Mouse (Mus musculus) gastrocnemius, adult 18-20 months (tissue): ENCODE measurements around the gene Mrps10. TPM values are rescaled to one million over a fixed set of nuclear protein-coding genes. Genes with fewer than 3 reads are reported as not detected.
"Not testable (repeated sequence)": the region's sequence is repeated elsewhere in the genome, so short reads cannot be mapped to it uniquely, and the experiment has no call there.

Source experiments
- DNase-seq: peaks from one replicate; pipeline ENCODE4 v3.0.0; 2021; ENCODE audit warnings: low spot score
- long read RNA-seq, 2 experiments: library from polyadenylated mRNA; stranded (forward); transcript quantifications; one replicate each; pipeline ENCODE4 v2.0.0; 2021
- total RNA-seq, 2 experiments: library from RNA; stranded (reverse); gene quantifications; 2 replicates each; pipeline ENCODE4 v1.2.3; 2021

Mrps10 gene
- 10 to 100 TPM; 32.9 to 34.1 TPM for total RNA-seq
- long read RNA-seq, experiment 1, transcript Mrps10-204 (7 exons, 1,017 nt) = major isoform, 37 of 78 reads
- long read RNA-seq, experiment 1, transcript Mrps10-203 (7 exons, 1,018 nt) = minor isoform, 32 of 78 reads
- long read RNA-seq, experiment 1, partial matches to known transcripts = 3 of 78 reads
- long read RNA-seq, experiment 1, other reads (novel, unspliced or antisense) = 6 of 78 reads
- long read RNA-seq, experiment 2, transcript Mrps10-204 (7 exons, 1,017 nt) = major isoform, 25 of 47 reads
- long read RNA-seq, experiment 2, transcript Mrps10-203 (7 exons, 1,018 nt) = minor isoform, 16 of 47 reads
- long read RNA-seq, experiment 2, partial matches to known transcripts = 0 of 47 reads
- long read RNA-seq, experiment 2, other reads (novel, unspliced or antisense) = 6 of 47 reads

DNA sequence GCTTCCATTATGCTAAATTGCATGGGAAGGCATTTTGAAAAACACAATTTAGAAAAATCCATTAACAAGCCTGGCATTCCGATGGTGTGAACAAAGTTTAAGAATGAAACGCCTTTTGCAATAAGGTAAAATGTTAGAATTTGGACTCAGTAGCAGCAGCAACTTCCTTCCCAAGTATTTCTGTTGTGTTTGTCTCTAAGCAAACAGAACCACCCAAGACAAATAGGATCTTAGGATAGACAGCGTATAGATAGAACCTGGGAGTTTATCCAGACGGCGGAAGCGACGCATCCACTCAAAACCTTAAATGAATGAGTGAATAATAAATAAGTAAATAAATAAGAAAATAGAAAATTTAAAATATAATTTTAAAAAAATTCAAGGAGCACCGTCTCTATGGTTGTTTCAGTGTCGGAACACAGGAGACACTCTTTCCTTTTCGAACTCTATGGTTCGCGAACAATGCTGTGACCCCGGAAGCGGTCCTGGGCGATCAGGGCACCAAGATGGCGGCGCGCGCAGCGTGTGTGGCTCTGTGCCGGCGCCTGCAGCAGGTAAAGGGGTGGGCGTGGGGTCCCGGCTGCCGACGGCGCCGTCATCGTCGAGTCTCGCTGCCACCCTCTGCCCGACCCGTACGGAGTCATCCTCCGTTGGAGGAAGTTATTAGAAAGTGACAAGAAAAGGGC lies at the start of gene Mrps10:
Gene Mrps10, plus strand, starts transcription at position 487 of the 686 bp plus-strand sequence.
- peak; percentile 90 for DNase-seq

DNA sequence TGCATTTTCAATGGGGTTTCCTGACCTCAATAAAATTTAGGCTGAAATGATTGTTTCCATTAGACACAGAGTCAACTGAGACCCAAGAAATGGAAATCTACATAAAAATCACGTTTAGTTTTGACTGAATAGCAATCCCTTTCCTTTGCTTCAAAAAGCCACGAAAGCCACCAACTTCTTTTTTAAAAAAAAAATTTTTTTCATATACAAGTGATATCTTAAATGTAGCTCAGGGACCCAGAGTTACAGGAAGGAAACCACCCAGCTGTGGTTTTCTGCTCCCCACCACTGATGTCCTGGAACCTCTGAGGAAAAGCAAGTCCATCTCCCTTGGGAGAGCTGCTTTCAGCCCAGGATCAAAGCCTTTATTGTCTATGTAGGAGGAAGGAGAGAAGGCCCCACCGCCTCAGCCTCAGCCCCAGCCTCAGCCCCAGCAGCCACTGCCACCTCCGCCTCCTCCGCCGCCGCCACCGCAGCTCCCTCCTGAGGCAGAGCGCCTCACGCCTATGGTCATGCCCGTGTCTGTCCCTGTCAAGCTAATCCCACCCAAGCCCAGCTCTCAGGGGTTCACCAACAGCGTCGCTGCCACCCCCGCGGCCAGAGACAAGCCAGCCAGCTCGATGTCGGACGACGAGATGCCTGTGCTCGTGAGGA lies 49.6 kb upstream of the Mrps10 start:
- no peak for DNase-seq

DNA sequence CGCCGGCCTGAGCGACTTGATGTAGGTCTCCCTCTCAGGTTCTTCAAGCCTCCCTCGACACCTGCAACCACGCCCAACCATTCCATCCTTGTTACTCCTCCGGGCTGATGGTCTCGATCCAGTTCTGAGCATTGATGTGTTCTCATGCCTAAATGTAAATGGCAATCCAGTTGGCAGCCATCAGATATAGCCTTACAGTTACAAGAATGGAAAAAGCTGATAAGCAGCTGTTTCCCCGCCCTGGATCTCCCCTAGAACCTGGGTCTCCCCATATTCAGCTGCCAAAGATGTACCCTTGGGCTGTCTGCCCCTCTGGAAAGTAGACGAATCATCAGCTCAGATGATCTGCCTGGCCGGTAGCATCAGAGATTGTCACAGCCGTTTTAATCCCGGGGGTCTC lies 48.9 kb upstream of the Mrps10 start:
- DNase-seq = no peak

DNA sequence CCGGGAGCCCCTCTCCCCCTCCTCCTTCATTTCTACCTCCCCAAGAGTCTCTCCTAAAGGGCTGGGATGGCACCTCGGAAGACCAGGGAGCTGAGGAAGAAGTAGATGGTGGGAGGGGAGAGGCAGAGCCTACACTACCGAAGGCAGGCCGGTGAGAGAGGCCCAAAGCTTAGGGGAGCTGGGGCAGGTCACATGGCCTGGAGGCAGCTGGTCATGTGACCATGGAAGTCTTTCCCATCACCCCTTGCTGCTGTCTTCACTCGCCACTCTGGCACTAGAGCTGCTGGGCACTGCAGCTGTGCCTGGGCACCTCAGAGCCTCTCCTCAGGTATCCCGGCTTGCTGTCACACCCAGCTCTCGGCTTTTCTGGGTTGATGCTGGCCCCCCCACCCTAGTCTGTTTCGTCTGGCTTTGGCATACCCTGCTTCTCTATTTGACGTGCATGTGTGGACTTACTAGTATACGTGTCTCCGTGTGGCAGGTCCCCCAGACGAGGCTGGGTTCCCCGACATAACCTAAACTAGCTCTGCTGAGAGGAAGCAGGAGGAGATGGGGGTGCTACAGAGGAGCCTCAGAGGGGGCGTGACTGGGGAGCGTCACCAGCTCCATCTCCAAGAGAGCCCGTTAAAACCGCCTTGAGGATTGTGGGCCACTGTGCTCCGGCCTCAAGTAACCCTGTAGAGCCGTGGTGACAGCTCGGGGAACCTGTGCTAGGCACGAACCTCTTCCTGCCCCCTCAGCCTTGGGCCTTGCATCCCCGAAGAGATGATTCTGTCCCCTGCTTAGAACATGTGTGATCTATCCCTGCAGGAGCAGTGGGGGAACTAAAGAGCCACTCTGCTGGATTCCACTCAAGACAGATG lies 46.3 kb upstream of the Mrps10 start:
- no peak for DNase-seq

DNA sequence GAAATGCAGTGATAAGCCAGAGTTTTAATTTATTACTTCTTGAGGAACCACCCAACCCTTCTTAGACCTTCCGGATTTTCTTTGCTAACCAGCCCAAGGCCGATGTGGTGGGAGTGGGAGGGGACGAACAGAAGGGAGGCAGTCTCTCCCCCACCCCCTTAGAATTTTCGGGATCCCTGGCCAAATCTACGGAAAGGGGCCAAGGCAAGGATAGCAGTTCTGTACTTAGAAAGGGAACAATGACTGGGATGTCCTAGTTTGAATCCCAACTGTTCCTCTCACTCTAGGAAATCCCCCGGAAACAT lies 45.7 kb upstream of the Mrps10 start:
- DNase-seq = no peak

DNA sequence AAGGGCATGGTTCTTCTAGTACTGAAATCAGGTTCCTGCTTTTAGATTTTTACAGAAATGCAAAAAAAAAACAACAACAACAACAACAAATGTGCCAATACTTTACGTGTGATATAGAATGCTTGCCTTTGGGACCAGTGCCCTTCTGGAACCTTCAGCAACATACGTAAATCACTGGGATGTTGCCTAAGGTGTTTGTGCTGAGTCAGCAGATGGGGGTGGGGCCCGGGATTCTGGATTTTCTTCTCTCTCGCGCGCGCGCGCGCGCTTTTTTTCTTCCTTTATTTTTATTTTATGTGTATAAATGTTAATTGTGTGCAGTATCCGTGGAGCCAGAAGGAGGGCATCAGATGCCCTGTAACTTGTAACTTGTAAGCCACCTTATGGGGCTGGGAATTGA lies 41.1 kb upstream of the Mrps10 start:
- no peak for DNase-seq

DNA sequence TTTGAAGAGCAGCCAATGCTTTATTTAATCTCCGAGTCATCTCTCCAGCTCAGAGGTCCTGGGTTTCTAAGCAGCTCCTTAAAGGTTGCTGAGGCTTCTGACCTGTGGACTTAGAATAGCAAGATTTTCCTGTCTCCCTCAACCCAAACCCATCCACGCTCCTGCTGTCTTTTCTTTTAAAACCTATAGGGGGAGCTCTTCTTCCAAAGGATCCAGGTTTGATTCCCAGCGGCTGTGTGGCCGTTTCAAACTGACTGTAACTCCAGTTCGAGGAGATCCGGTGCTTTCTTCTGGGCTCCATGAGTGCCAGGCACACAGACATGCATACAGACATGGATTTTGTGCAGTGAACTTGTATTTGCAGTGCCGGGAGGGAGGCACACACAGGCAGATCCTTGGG lies 40.7 kb upstream of the Mrps10 start:
- DNase-seq = no peak

DNA sequence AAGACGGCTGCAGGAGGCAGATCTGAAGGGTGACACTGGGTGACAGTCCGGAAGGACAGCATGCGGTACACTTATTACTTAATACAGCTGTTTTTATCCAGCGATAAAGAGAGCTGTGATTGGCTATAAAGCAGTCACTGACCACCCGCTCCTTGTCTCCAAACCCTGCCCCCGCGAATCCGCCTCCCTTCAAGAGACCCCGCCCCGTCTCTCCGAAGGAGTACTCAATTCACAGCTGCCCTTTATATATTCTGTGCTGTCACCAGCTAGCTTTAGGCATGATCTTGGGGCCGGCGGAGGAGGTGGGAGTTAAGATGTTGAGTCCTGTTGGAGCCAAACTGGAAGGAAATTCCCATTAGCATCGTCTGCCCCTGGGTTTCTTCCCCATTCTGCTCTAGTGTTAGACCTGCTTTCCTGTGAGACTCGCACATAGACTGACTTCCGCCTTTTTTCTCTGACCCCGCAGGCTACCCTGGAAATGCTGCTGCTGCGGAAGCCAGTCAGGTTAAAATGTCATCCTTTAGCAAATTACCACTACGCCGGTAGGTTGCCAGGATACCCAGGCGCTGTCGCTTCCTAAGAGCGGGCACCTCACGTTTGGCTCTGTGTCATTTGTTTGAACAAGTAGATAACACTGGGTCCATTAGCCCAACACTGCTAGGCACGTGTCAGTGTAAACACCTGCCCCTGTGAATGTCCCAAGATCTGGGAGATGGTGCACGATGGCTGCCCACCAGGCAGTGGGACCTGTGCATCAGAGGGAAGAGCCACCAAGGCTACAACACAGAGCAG lies 39.9 kb upstream of the Mrps10 start:
- DNase-seq = no peak

DNA sequence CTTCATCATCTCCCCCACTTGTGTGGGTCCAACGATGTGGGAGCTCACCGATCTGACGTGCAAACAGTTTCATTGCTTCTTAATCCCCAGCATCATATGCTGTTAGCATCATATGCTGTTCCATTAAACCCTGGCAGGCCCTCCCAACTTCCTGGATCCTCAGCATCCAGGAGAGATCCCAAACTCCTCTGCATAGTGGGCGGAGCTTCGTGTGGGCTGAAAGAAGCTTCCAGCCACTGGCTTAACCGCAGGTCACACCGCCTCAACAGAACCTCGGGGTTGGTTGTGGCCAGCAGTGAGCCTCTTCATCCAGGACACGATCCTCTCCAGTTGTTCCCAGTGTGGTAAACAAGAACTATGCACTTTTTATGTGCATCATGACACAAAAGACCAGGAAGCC lies 38.1 kb upstream of the Mrps10 start:
- DNase-seq = no peak

DNA sequence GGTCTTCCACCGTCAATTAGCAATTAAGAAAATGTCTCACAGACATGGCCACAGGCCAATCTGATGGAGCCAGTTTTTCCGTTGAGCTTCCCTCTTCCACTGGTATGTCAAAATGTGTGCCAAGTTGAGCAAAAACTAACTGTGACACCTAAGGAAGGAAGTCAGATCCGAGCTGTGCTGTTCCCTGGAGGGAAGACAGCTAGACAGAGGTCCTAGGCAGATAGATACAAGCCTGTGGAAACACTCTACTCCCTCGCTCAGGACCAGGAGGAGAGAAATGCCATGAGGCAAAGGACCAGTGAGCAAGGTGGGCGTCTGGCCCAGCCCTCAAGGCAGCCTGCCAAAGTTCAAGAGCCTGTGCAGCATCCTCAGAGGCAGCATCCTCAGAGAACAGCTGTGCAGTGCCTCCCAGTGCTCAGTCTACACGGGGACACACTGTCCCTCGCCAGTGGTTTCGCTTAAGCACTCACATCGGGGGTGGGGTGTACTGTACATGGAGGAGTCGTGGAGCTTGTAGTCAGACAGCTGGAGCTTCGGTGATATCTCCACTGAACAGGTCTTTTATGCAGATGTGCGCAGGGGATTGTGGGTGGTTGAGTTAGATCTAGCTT lies 36.6 kb upstream of the Mrps10 start:
- DNase-seq = peak; percentile 8

DNA sequence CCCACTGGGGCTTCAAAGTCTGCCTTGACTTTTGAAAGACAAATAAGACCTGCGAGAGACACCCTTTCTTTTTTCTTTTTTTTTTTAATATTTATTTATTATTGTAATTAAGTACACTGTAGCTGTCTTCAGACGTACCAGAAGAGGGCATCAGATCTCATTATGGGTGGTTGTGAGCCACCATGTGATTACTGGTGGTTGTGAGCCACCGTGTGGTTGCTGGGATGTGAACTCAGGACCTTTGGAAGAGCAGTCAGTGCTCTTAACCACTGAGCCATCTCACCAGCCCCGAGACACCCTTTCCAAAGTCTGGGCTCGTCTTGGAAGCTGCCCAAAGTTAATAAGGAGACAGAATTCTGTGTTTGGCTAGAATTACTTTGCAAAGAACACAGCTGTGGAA lies 36.0 kb upstream of the Mrps10 start:
- DNase-seq = not testable (repeated sequence)

DNA sequence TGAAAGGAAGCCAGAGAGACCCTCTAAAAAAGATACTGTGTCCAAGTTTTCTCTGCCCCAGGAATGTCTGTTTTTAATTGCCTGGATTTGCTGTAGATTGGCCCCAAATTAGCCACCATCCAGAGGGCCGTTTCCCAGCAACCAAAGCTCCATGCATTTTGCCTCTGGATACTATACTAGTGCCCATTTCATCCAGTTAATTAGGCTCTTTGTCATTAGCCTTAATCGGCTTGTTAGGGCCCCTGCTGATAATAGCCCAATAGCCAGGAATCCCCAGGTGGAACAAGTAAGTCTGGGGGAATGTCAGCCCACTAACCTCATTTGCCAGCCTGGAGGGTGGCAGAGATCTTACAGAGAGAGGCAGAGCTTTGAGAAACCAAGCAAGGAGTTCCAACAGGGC lies 35.3 kb upstream of the Mrps10 start:
- DNase-seq = no peak

DNA sequence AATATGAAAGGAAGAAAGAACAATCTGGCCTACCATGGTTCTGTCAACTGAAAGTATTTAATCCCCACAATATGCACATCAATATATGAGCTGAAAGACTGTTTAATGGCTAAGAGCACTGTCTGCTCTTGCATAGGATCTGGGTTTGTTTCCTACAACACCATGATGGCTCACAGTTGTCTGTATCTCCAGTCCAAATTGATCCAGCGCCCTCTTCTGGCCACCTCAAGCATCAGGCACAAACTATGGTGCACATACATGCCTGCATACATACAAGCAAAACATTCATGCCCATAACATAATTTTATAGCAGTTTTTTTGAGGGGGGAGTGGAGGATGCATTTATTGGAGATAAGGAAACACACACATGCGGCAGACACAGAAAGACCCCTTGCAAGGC lies 25.6 kb upstream of the Mrps10 start:
- no peak for DNase-seq

DNA sequence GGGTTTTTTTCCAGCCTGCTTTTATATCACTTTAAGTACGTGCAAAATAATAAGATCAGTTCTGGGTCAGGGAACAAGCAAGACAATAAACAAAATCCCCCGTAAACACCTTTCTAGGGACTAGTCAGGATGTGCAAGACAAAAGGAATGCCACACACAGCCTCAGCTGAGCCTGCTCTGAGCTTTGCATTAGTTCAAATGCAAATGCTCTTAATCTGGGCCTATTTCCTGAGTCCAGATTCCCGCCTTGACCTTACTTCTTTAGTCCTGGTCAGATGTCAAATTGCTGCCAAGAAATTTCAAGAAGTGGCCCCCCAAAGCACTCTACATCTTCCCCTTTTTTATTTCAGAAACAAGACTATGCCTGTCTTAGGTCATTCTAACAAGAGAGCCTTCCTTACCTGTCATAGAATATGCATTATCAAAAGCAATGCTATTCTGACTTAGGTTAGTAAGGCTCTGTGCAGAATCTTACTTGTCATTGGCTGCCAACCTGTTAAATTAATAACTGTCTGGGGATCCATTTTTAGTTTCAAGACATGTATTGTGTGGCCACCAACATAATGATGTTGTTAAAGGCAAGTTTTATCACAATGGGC lies 18.9 kb upstream of the Mrps10 start:
- no peak for DNase-seq

DNA sequence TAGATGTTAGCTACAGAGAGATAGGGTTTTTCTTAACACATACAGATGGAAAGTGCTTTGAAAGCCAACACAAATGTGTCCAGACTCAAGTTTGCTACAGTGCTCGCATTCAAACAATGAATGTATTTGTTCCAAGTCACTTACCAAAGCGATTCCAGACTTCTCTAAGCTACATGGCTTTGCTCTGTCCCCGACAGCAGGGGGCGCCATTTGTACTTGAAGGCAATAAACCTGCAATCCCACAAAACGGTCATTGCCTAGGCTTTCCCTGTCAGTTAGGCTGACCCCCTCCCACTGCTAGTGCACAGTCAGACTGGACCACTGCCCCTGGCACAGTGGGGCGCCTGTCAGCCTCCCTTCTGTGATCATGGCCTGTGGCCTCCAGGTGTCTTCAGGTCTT lies 8.7 kb upstream of the Mrps10 start:
- DNase-seq = peak; percentile 33

DNA sequence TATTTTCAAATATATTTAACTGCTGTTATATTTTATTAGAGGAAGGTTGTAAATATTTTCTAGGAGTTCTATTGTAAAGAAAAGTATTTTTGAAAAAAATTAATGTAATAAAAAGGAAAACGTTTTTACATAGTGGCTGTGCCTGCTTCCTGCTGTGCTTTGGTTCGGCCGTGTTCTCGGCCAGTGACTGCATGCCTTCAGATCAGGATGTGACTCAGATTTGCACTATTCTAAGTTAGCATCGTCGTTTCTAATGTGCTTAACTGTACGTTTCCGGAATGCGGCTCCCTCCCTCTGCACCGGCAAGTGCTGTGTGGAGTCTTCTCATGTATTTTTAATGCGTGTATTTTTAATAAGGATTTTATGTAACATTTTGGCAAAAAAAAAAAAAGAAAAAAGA lies 7.3 kb upstream of the Mrps10 start:
- no peak for DNase-seq

DNA sequence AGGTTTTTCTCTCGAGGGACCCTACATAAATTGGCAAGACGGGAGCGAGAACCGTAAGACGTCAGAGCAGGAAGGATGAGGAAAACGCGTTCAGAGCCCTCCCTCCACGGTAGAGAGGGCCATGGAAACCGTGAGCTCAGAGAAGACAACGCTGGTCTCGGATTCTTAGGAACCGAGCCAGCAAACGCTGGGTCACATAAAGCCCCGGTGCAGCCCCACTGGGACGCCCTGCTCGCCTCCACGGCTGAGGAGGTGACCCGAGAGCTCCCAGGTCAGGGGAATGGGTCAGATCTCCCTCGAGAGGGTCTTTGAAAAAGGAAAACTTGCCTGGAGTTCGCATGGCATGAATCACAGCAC lies 378 bp downstream of the Mrps10 start:
- DNase-seq = no peak

DNA sequence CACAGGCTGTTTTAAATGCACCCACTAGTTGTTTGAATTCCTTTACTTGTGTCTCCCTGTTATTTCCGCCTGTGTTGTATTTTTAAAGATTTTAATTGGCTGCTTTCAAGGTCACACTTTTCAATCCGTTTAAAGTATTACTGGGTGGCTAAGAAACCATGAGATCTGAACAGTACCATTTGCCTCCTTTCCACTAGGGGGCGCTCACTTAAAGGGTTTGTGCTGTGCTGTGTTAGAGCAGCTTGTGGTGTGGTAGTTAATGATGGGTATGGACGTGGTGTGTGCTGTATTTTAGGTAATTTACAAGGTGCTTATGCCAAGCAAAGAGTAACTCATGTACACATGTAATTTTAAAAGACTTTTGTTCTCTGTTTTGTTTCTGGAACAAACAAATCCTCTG lies 2.8 kb downstream of the Mrps10 start:
- DNase-seq = peak; percentile 48

DNA sequence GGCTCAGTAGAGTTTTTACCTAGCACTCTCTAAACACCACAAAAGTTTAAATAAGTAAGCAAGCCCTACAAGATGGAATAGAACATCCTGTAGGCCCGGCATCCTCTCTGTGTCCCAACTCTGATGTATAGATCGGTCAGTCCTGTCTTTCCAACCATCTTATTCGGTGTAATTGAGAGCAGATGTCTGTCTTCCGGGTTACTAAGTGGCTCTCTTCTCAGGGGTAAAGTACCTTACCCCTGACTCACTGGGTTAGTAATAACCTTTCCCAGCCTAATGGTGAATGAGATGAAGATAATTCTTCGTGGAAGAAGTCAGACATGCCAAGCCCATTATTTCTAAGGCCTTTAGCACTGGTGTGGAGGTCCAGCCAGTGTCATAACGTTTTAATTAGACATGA lies 5.3 kb downstream of the Mrps10 start:
- DNase-seq = no peak

DNA sequence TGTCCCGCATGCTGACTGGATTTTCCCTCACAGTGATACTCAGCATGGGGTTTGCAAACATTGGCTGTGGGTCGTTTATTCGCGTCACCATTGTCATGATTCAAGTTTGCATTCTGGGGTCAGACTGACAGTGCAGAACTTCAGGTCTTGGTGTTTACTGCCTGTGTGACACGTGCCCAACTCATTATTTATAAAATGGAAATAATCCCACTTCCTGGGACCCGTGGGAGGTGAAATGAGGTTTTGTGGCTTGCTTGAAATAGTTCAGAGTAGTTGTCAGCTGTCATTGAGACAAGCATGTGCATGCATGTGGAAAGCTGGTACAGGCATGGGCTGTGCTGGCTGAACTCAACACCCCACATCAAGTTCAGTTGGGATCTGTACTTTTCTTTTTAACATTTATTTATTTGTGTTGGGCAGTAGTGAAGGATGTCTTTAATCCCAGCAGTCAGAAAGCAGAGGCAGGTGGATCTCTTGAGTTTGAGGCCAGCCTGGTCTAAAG lies 8.1 kb downstream of the Mrps10 start:
- DNase-seq = no peak
